Mouse (Mus musculus) limb, embryonic 13.5 days (tissue): ENCODE measurements around the gene Orc5. TPM values are rescaled to one million over a fixed set of nuclear protein-coding genes. Genes with fewer than 3 reads are reported as not detected.

ENCODE experiments used
- ATAC-seq: fragments of 200-750 bp; cut with Nextera tagmentation; 2 replicates; pipeline ENCODE4 v1.8.0; 2017; ENCODE audit warnings: low read depth, moderate number of reproducible peaks, moderate TSS enrichment; ENCODE audit not compliant: low FRiP score
- H3K27ac ChIP-seq: fragments of 300-500 bp; sonication (generic); 2 replicates; pipeline ENCODE4 v1.5.1; 2015; ENCODE audit warnings: inconsistent platforms, mild to moderate bottlenecking, moderate library complexity
- H3K27me3 ChIP-seq: fragments of 300-500 bp; sonication (generic); 2 replicates; pipeline ENCODE4 v1.6.1; 2015; ENCODE audit warnings: mild to moderate bottlenecking, inconsistent platforms
- H3K36me3 ChIP-seq: fragments of 300-500 bp; sonication (generic); 2 replicates; pipeline ENCODE4 v1.6.1; 2015; ENCODE audit warnings: inconsistent platforms, mild to moderate bottlenecking, moderate library complexity
- H3K4me1 ChIP-seq: fragments of 300-500 bp; sonication (generic); 2 replicates; pipeline ENCODE4 v1.6.1; 2015; ENCODE audit warnings: inconsistent platforms
- H3K4me2 ChIP-seq: fragments of 300-500 bp; sonication (generic); replicated peaks from 2 replicates; pipeline ENCODE4 v1.6.1; 2015; ENCODE audit warnings: inconsistent platforms, mild to moderate bottlenecking, moderate library complexity
- H3K4me3 ChIP-seq: fragments of 300-500 bp; sonication (generic); 2 replicates; pipeline ENCODE4 v1.5.1; 2015; ENCODE audit warnings: moderate library complexity, mild to moderate bottlenecking, inconsistent platforms
- H3K9ac ChIP-seq: fragments of 300-500 bp; sonication (generic); 2 replicates; pipeline ENCODE4 v1.6.1; 2015; ENCODE audit warnings: mild to moderate bottlenecking, inconsistent platforms
- H3K9me3 ChIP-seq: fragments of 300-500 bp; sonication (generic); 2 replicates; pipeline ENCODE4 v1.6.1; 2016; ENCODE audit warnings: inconsistent platforms
- WGBS: fragments of 180-500 bp; shearing (Covaris S2); methylation state at CpG from one replicate; pipeline ENCODE4 v1.1.7; 2015; 5-methylcytosine and 5-hydroxymethylcytosine counted together
- polyA plus RNA-seq: library from polyadenylated mRNA; unstranded; fragments of >200 nt; fragmentation: Nextera tagmentation; extraction: Ambion mirVana; gene quantifications from 2 replicates; pipeline ENCODE4 v1.2.1, GENCODE M21; 2015

The Orc5 gene
- polyA plus RNA-seq, 1 experiment from 2014 or later: 39.4 TPM

GRCm38 (mm10) chr5:22557491-22558113 is 7.4 kb upstream of the Orc5 start:
- Histone ChIP-seq H3K36me3 (peaks cover 9% of the 10 kb centered on the region), H3K4me2 (no peak overlapping the region), H3K27me3 (no peaks in the 10 kb centered on the region), H3K9ac (no peak overlapping the region), H3K9me3 (peaks cover 5% of the 10 kb centered on the region), H3K27ac (no peak overlapping the region), H3K4me1 (no peaks in the 10 kb centered on the region), H3K4me3 (no peak overlapping the region)
- 86% methylated on average over 4 of the region's 4 CpGs for WGBS
- no peak for ATAC-seq

GRCm38 (mm10) chr5:22556713-22557112 is 6.5 kb upstream of the Orc5 start:
- H3K27ac ChIP-seq: no peak overlapping the region
- H3K36me3 ChIP-seq: peaks cover 6% of the 10 kb centered on the region; the same call in 1 of the 2 replicates
- H3K9me3 ChIP-seq: peaks cover 5% of the 10 kb centered on the region
- ATAC-seq: no peak
- H3K4me1 ChIP-seq: no peaks in the 10 kb centered on the region
- no peak overlapping the region for H3K4me2 ChIP-seq
- WGBS: 87% methylated on average over 4 of the region's 4 CpGs
- no peak overlapping the region for H3K4me3 ChIP-seq
- no peak overlapping the region for H3K9ac ChIP-seq
- H3K27me3 ChIP-seq: no peaks in the 10 kb centered on the region

GRCm38 (mm10) chr5:22552233-22552765 is 2.1 kb upstream of the Orc5 start:
- Histone ChIP-seq H3K4me2 (no peak overlapping the region), H3K27ac (no peak overlapping the region), H3K4me3 (no peak overlapping the region), H3K27me3 (no peaks in the 10 kb centered on the region), H3K36me3 (no peaks in the 10 kb centered on the region), H3K9me3 (no peaks in the 10 kb centered on the region), H3K9ac (no peak overlapping the region), H3K4me1 (peaks cover 12% of the 10 kb centered on the region; the same call in 1 of the 2 replicates)
- WGBS: 96% methylated on average over 14 of the region's 14 CpGs
- ATAC-seq: no peak

- no peak; the same call in 1 of the 2 replicates for ATAC-seq
- peaks cover 12% of the 10 kb centered on the region; the same call in 1 of the 2 replicates for H3K4me1 ChIP-seq
- peaks cover 21% of the 10 kb centered on the region for H3K36me3 ChIP-seq
- peak overlapping the region; percentile 69 for H3K4me3 ChIP-seq
- WGBS: 16% methylated on average over 11 of the region's 11 CpGs
- H3K4me2 ChIP-seq: peak overlapping the region; percentile 80
- H3K27me3 ChIP-seq: no peaks in the 10 kb centered on the region
- peak overlapping the region; percentile 86 for H3K27ac ChIP-seq
- peak overlapping the region; percentile 84 for H3K9ac ChIP-seq
- H3K9me3 ChIP-seq: no peaks in the 10 kb centered on the region
Observed at GRCm38 (mm10) chr5:22549366-22550032, 730 bp downstream of the Orc5 start.

GRCm38 (mm10) chr5:22548556-22549161 is 1.6 kb downstream of the Orc5 start:
- H3K4me2 ChIP-seq: peak overlapping the region; percentile 80
- H3K27me3 ChIP-seq: no peaks in the 10 kb centered on the region
- H3K9ac ChIP-seq: no peak overlapping the region
- peaks cover 12% of the 10 kb centered on the region; the same call in 1 of the 2 replicates for H3K4me1 ChIP-seq
- ATAC-seq: no peak
- H3K4me3 ChIP-seq: 0 out of 2 replicates have a peak overlapping the region, but pooled peaks have one; percentile 69
- peaks cover 26% of the 10 kb centered on the region for H3K36me3 ChIP-seq
- H3K27ac ChIP-seq: no peak overlapping the region
- no peaks in the 10 kb centered on the region for H3K9me3 ChIP-seq
- 74% methylated on average over 6 of the region's 6 CpGs for WGBS

- no peak for ATAC-seq
- H3K36me3 ChIP-seq: peaks cover 35% of the 10 kb centered on the region
- H3K27me3 ChIP-seq: no peaks in the 10 kb centered on the region
Observed at GRCm38 (mm10) chr5:22546536-22546935, 3.7 kb downstream of the Orc5 start.

GRCm38 (mm10) chr5:22545305-22545704 is 4.9 kb downstream of the Orc5 start:
- Histone ChIP-seq H3K27ac (no peak overlapping the region), H3K9me3 (no peaks in the 10 kb centered on the region), H3K4me1 (peaks cover 12% of the 10 kb centered on the region; the same call in 1 of the 2 replicates), H3K4me2 (no peak overlapping the region), H3K4me3 (no peak overlapping the region), H3K27me3 (no peaks in the 10 kb centered on the region), H3K36me3 (peaks cover 46% of the 10 kb centered on the region), H3K9ac (no peak overlapping the region)
- ATAC-seq: no peak

More at GRCm38 (mm10) chr5:22546536-22546935, 3.7 kb downstream of the Orc5 start:
- H3K4me3 ChIP-seq: no peak overlapping the region
- peaks cover 12% of the 10 kb centered on the region; the same call in 1 of the 2 replicates for H3K4me1 ChIP-seq
- no peak overlapping the region for H3K9ac ChIP-seq
- no peak overlapping the region for H3K4me2 ChIP-seq
- 93% methylated on average over 5 of the region's 5 CpGs for WGBS
- H3K9me3 ChIP-seq: no peaks in the 10 kb centered on the region
- H3K27ac ChIP-seq: no peak overlapping the region

- no peak overlapping the region for H3K4me3 ChIP-seq
- ATAC-seq: no peak
- no peak overlapping the region for H3K27ac ChIP-seq
- no peaks in the 10 kb centered on the region for H3K27me3 ChIP-seq
- H3K4me2 ChIP-seq: no peak overlapping the region
- H3K36me3 ChIP-seq: peaks cover 55% of the 10 kb centered on the region
- no peak overlapping the region for H3K9ac ChIP-seq
- WGBS: 89% methylated on average over 2 of the region's 2 CpGs
- H3K9me3 ChIP-seq: no peaks in the 10 kb centered on the region
- H3K4me1 ChIP-seq: no peaks in the 10 kb centered on the region
Observed at GRCm38 (mm10) chr5:22542676-22543075, 7.6 kb downstream of the Orc5 start.

GRCm38 (mm10) chr5:22538996-22539600 is 11.1 kb downstream of the Orc5 start:
- WGBS: 90% methylated on average over 7 of the region's 7 CpGs
- Histone ChIP-seq H3K27ac (no peak overlapping the region), H3K4me2 (no peak overlapping the region), H3K36me3 (peaks cover 51% of the 10 kb centered on the region), H3K4me1 (no peaks in the 10 kb centered on the region), H3K27me3 (no peaks in the 10 kb centered on the region), H3K9me3 (no peaks in the 10 kb centered on the region), H3K9ac (no peak overlapping the region), H3K4me3 (no peak overlapping the region)
- ATAC-seq: no peak

GRCm38 (mm10) chr5:22536695-22537094 is 13.5 kb downstream of the Orc5 start:
- Histone ChIP-seq H3K9me3 (no peaks in the 10 kb centered on the region), H3K4me3 (no peak overlapping the region), H3K36me3 (peaks cover 42% of the 10 kb centered on the region), H3K27me3 (no peaks in the 10 kb centered on the region), H3K4me2 (no peak overlapping the region), H3K4me1 (no peaks in the 10 kb centered on the region), H3K27ac (no peak overlapping the region), H3K9ac (no peak overlapping the region)
- no peak for ATAC-seq
- 83% methylated on average over 1 of the region's 1 CpGs for WGBS

GRCm38 (mm10) chr5:22532571-22532970 is 17.7 kb downstream of the Orc5 start:
- Histone ChIP-seq H3K4me1 (no peaks in the 10 kb centered on the region), H3K27ac (no peak overlapping the region), H3K4me3 (no peak overlapping the region), H3K9me3 (no peaks in the 10 kb centered on the region), H3K36me3 (peaks cover 36% of the 10 kb centered on the region), H3K9ac (no peak overlapping the region), H3K27me3 (no peaks in the 10 kb centered on the region), H3K4me2 (no peak overlapping the region)
- no peak for ATAC-seq
- WGBS: 69% methylated on average over 5 of the region's 5 CpGs

GRCm38 (mm10) chr5:22522612-22523011 is 27.6 kb downstream of the Orc5 start:
- no peak overlapping the region for H3K27ac ChIP-seq
- ATAC-seq: no peak
- peaks cover 45% of the 10 kb centered on the region for H3K36me3 ChIP-seq
- no peak overlapping the region for H3K4me2 ChIP-seq
- no peak overlapping the region for H3K4me3 ChIP-seq
- H3K9ac ChIP-seq: no peak overlapping the region
- no peaks in the 10 kb centered on the region for H3K27me3 ChIP-seq
- 83% methylated on average over 4 of the region's 4 CpGs for WGBS
- no peaks in the 10 kb centered on the region for H3K4me1 ChIP-seq
- H3K9me3 ChIP-seq: no peaks in the 10 kb centered on the region
